Mouse (Mus musculus): ENCODE results near the gene Igflr1. TPM values are rescaled to one million over a fixed set of nuclear protein-coding genes. Genes with fewer than 3 reads are reported as not detected.

Igflr1 gene
- polyA plus RNA-seq, 1 experiment, result 2.1 TPM

DNA sequence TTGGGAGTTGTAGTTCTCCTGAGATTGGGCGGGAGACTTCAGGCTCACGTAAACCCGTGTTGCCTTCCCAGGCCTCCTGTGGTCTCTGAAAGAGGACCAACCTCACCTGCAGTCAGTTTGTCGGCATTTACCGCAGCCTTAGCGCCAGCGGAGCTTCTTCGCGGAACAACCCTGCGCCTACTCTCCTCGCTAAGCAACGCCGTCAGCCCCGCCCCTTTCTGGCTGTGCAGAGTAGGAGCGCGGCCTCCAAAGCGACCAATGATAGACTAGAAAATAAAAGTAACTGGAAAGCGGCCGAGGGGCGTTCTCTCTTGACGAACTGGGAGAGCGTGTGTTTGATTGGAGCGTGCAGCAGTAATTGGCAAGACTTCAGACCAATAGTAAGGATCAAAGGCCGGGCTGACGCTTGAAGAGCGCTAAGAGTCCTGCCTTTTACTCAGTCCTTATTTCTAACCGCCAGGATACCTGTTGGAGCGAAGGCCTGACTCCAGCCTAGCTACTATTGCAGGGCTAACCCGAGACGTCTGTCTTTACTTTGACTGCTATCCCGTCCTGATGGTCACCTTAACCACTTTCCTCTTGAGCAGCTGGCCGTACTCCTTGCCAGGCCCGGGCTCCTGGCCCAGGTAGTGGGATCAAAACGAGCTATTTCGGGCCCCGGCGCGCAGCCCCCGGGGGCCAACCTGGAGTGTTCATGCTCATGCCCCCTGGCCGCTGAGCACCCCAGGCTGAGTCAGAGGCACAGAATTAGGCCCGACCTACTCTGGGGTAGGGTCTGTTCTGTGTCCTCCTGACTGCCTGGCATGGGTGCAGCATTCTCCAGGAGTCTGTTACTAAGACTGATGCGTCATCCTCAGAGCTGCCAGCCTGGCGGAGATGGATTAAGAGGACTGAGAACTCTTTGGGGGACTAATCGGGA is 12.9 kb upstream of the Igflr1 start, which contains the start of the genes Hspb6 and Proser3:
TSS of gene Hspb6 (plus strand) at position 77 of the 919 bp plus-strand sequence.
TSS of gene Proser3 (minus strand) at position 198 of the 919 bp plus-strand sequence.
- H3K4me1 ChIP-seq (ENCODE audit: control insufficient read depth, insufficient read depth, low read length), result peaks cover 5% of the 10 kb centered on the region
- no peak for TF ChIP-seq CTCF (IDR thresholded peaks at IDR 0.05; ENCODE audit: low read depth, low read length)
- no peak for TF ChIP-seq POLR2A (IDR thresholded peaks at IDR 0.05; ENCODE audit: borderline replicate concordance, low read depth, low read length)
- peak within 1 kb of the TSS; percentile 89 for H3K4me3 ChIP-seq (ENCODE audit: insufficient read depth, low read length)
- peak within 1 kb of the TSS; percentile 83 for H3K27ac ChIP-seq (ENCODE audit: insufficient read depth, low read depth, low read length)

DNA sequence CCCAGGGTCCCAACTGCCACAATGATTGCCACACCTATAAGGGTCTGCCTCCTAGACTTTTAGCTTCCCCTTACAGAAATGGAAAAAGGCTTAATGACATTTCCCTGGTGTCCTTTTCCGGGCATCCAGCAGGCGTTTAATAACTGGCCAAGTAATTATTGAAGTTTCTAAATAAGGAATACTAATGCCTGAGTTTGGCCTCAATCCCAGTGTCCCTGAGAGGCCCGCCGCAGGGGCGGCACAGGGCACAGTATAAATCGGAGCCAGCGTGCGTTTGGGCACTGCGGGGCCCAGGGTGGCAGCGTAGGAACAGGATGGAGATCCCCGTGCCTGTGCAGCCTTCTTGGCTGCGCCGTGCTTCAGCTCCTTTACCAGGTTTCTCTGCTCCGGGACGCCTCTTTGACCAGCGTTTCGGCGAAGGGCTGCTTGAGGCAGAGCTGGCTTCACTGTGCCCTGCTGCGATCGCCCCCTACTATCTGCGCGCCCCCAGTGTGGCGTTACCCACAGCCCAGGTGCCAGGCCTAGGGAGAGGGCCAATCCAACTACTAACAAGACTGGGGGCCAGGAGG is 12.1 kb upstream of the Igflr1 start:
- no peak for TF ChIP-seq CTCF (IDR thresholded peaks at IDR 0.05; ENCODE audit: low read depth, low read length)
- TF ChIP-seq POLR2A (IDR thresholded peaks at IDR 0.05; ENCODE audit: borderline replicate concordance, low read depth, low read length), result no peak
- H3K4me3 ChIP-seq (ENCODE audit: insufficient read depth, low read length), result peak overlapping the region; percentile 89
- peaks cover 6% of the 10 kb centered on the region for H3K4me1 ChIP-seq (ENCODE audit: control insufficient read depth, insufficient read depth, low read length)
- H3K27ac ChIP-seq (ENCODE audit: insufficient read depth, low read depth, low read length), result peak overlapping the region; percentile 37

DNA sequence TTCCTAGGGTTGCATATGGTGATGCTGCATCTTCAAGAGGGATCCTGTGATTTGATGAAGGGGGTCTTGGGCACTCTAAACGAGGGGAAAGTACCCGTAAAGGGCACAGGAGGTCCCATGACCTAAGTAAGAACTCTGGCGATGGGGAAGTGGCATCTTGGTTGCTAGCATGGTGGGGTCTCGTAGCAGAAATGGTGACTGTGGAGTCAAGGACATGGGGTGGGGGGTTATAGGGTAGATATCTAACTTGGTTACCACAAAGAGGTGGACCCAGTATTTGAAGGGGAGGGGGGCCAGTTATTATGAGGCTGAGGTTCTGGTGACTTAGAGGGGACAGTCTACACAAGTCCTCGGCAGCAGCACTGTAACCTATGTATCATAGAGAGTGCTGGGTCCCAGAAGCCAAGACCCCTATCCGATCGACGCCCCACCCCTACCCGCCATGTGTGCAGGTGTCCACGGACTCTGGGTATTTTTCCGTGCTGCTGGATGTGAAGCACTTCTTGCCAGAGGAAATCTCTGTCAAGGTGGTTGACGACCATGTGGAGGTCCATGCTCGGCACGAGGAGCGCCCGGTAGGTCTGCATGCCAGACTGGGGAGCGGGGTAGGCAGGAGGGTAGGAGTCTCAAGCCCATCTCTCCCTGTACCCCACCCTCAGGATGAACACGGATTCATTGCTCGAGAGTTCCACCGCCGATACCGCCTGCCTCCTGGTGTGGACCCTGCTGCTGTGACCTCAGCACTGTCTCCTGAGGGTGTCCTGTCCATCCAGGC is 11.2 kb upstream of the Igflr1 start:
- no peak overlapping the region for H3K27ac ChIP-seq (ENCODE audit: insufficient read depth, low read depth, low read length)
- TF ChIP-seq POLR2A (IDR thresholded peaks at IDR 0.05; ENCODE audit: borderline replicate concordance, low read depth, low read length), result no peak
- no peak for TF ChIP-seq CTCF (IDR thresholded peaks at IDR 0.05; ENCODE audit: low read depth, low read length)
- H3K4me3 ChIP-seq (ENCODE audit: insufficient read depth, low read length), result no peak overlapping the region
- H3K4me1 ChIP-seq (ENCODE audit: control insufficient read depth, insufficient read depth, low read length), result peaks cover 11% of the 10 kb centered on the region

DNA sequence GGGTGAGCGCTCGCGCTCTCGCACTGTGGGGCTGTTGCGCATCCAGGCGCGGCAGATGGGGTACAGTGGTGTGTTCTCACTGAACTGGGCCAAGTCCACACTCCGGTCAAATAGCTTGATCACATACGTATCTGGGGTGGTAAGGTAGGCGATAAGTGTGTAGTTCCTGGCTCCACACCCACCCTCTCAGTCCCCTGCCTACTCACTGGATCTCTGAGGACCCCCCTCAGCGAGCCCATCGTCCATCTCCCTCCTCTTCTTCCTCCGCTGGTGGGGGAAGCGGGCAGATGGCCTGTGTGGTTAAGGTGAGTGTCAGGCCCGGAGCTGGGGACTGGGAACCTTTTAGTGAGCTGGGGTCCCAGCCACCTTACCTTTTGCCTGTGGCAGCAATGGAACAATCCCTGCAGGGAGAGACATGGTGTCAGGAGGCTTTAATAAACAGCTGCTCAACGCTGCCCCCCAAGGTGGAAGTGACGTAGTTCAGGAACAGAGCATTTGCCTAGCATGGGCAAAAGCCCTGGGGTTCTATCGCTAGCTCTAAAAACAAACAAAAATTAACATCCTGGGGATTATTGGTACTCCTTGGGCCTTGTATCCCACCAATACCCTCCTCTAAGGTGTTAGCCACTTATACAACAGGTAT is 8.2 kb upstream of the Igflr1 start:
- Histone ChIP-seq H3K4me3 (ENCODE audit: insufficient read depth, low read length) (no peak overlapping the region), H3K27ac (ENCODE audit: insufficient read depth, low read depth, low read length) (no peak overlapping the region), H3K4me1 (ENCODE audit: control insufficient read depth, insufficient read depth, low read length) (peaks cover 17% of the 10 kb centered on the region)
- TF ChIP-seq POLR2A (IDR thresholded peaks at IDR 0.05; ENCODE audit: borderline replicate concordance, low read depth, low read length) (no peak), CTCF (IDR thresholded peaks at IDR 0.05; ENCODE audit: low read depth, low read length) (no peak)

DNA sequence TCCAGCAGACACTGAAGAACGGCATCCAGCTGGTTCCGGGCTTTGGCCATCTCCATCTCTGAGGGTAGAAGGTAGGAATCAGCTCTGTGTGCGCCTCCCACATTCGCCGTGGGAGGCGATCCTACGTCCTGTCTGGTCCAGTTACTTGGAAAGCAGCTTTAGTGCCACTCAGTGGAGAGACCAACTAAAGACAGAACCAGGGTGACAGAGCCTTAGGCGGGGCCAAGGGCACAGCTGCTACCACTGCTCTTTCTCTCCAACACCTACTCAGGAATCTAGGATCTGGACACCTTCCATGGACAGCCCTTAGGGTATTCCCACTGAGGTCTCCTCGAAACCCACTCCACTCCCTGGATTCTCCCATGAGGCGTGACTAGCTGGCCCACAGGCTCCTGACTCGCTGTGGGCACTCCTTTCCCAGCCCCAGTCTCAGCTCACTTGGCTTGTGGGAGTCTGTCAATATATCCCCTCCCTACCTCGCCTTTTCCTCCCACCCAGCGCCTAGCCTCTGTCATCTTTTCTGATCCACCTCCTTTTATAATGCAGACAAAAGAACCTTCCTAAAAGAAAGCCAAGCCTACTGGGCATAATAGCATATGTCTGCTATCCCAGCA is 7.2 kb upstream of the Igflr1 start:
- peaks cover 17% of the 10 kb centered on the region for H3K4me1 ChIP-seq (ENCODE audit: control insufficient read depth, insufficient read depth, low read length)
- TF ChIP-seq POLR2A (IDR thresholded peaks at IDR 0.05; ENCODE audit: borderline replicate concordance, low read depth, low read length), result no peak
- H3K27ac ChIP-seq (ENCODE audit: insufficient read depth, low read depth, low read length), result no peak overlapping the region
- peak overlapping the region; percentile 86 for H3K4me3 ChIP-seq (ENCODE audit: insufficient read depth, low read length)

DNA sequence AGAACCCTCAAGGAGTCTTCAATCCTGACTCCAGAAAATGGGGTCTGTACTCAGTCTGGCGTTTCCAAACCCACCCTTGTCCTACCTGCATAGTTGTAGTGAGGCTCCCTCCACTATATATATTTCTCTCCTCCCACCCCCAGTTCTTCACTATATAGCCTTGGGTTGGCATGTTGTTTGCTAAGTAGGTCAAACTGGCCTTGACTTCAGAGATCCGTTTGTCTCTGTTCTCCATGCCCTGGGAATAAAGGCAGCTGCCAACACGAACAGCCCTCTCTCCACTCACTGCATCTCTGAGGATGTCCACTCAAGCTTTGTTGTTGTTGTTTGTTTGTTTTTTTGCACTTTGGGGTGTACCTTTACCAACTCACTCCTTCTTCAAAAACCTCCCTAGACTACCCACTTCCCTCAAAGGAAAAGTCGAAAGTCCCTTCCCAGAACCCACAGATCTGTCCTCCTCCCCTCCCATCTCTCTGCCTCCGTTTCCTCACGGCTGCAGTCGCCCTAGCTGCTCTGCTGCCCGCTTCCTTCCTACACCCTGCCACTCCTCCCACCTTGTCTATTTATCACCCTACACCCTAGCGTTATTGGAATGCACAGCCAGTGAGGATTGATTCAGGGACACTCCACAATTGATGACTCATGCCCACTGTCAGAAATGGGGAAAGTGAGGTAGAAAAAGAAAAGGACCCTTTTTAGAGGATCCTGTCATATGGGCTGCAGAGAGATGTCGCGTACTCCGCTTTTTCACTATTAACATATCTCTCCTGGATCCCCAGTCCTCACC is 6.4 kb upstream of the Igflr1 start:
- H3K4me1 ChIP-seq (ENCODE audit: control insufficient read depth, insufficient read depth, low read length), result peaks cover 12% of the 10 kb centered on the region
- H3K4me3 ChIP-seq (ENCODE audit: insufficient read depth, low read length), result peak overlapping the region; percentile 86
- TF ChIP-seq POLR2A (IDR thresholded peaks at IDR 0.05; ENCODE audit: borderline replicate concordance, low read depth, low read length) (no peak), CTCF (IDR thresholded peaks at IDR 0.05; ENCODE audit: low read depth, low read length) (no peak)
- peak overlapping the region; percentile 67 for H3K27ac ChIP-seq (ENCODE audit: insufficient read depth, low read depth, low read length)

DNA sequence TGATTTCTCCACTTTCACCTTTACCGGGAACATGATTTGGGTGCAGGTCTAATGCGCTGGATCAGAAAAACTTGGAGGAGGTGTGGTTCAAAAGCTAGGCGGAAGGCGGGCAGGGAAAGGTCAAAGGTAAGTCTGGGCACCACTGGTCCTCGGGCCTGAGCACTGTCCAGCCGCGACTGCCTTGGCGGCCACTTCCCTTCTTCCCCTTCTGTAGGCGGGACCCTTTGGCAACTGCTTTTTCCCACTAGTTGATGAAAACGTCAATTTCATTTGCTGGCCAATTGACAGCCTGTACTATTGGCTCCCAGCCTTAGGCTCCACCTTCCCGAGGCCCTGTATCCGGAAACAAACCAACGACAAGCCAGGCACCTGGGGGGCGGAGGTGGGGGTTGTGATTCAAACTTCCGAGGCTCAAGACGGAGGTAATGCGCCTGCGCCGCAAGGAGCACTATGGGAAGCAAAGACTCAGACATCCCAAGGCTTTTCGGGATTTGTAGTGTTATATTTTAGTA is 5.7 kb upstream of the Igflr1 start, which contains the start of gene Lin37:
TSS of gene Lin37 (minus strand) at position 396 of the 512 bp plus-strand sequence.
- Histone ChIP-seq H3K4me3 (ENCODE audit: insufficient read depth, low read length) (peak within 1 kb of the TSS; percentile 86), H3K4me1 (ENCODE audit: control insufficient read depth, insufficient read depth, low read length) (peaks cover 15% of the 10 kb centered on the region), H3K27ac (ENCODE audit: insufficient read depth, low read depth, low read length) (peak within 1 kb of the TSS; percentile 67)
- TF ChIP-seq POLR2A (IDR thresholded peaks at IDR 0.05; ENCODE audit: borderline replicate concordance, low read depth, low read length) (no peak), CTCF (IDR thresholded peaks at IDR 0.05; ENCODE audit: low read depth, low read length) (no peak)

DNA sequence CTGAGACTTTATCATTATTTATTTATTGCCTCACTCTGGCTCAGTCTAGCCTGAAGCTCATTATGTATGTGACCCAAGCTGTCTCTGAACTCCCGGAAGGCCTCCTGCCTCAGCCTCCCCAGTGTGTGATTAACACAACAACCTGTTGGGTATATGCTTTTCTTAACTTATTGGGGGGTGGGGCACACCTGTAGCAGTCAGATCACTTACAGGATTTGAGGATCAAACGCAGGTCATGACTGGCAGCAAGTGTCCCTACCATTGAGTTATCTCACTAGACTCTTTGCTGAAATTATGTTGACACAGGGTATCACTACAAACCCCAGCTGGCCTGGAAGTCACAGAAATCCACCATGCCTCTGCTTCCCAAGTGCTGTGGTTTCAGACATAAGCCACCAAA is 4.9 kb upstream of the Igflr1 start:
- no peak for TF ChIP-seq CTCF (IDR thresholded peaks at IDR 0.05; ENCODE audit: low read depth, low read length)
- TF ChIP-seq POLR2A (IDR thresholded peaks at IDR 0.05; ENCODE audit: borderline replicate concordance, low read depth, low read length), result no peak
- no peak overlapping the region for H3K27ac ChIP-seq (ENCODE audit: insufficient read depth, low read depth, low read length)
- H3K4me3 ChIP-seq (ENCODE audit: insufficient read depth, low read length), result no peak overlapping the region
- H3K4me1 ChIP-seq (ENCODE audit: control insufficient read depth, insufficient read depth, low read length), result peaks cover 15% of the 10 kb centered on the region

All from bone marrow macrophage, adult 2 months (primary cell).